10 mouse cellular contexts compared by ENCODE assay signal in the genomic region with DNA sequence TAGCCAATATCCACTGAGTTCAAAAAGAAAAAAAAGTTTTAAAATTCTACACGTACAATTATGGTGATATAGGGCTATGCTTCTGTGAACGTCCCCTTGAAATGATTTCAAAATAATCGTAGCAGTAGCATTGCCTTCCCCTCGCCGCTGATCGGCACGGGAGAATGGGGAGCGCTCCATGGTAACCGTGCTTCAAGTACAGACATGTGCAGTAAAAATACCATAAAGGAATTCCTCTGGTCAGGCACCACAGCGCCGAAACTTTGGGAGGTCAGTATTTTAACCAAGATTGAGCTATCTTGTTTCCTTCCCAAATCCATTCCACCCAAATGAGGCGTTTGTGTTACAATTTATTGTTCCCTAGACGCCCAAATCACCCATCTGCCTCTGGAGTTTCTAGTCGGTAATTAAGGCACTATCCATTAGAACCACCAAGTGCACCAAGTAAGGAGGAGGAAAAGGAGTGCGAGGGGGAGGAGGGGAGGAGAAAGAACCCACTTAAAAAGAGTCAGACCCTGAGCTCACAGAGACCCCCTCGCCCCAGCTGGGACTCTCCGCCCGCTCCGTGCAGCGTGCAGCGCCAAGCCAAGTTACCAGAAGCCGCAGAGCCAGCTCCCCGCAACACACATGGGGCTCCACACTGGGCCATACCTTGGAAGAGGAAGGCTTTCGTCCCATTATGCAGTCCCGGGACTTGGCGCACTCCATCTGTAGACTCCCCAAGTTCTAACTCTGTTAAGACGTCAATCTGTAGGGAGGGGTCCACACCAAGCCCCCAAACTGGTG. TPM values are rescaled to one million over a fixed set of nuclear protein-coding genes. Genes with fewer than 3 reads are reported as not detected.
DNase-seq lines count a peak whose midpoint lies in the region; ATAC-seq lines count a peak whose summit lies in the region.
"Had no signal": no experiment of that assay in that cellular context is flagged by ENCODE, and none has a peak within 500 bp of the region (broad histone marks: within the 10 kb centered on the region; RNA-seq: fewer than 3 reads in every experiment).

No protein-coding gene starts in this region.

- H3K4me2 ChIP-seq in kidney, embryonic 14.5 days (replicated peaks; ENCODE audit: low read depth, low read length), result peak overlapping the region; percentile 80
- H3K4me2 ChIP-seq in hindbrain, embryonic 13.5 days, result peak overlapping the region; percentile 78
- H3K4me2 ChIP-seq in neural tube, embryonic 11.5 days (ENCODE audit: low read depth), result peak overlapping the region; percentile 48

- H3K27me3 ChIP-seq in kidney, embryonic 14.5 days (ENCODE audit: control insufficient read depth, insufficient read depth, low read length), result peaks cover 30% of the 10 kb centered on the region
- H3K27me3 ChIP-seq in hindbrain, embryonic 13.5 days, result no peaks in the 10 kb centered on the region
- H3K27me3 ChIP-seq in neural tube, embryonic 11.5 days (ENCODE audit: control insufficient read depth, insufficient read depth, low read length), result 0 out of 2 replicates have a peak, but pooled peaks cover 3% of the 10 kb centered on the region

- no peak overlapping the region for H3K27ac ChIP-seq in kidney, embryonic 14.5 days (ENCODE audit: low read depth, low read length)
- H3K27ac ChIP-seq in hindbrain, embryonic 13.5 days, result peak overlapping the region; percentile 93
- peak overlapping the region; percentile 83; the same call in 1 of the 2 replicates for H3K27ac ChIP-seq in neural tube, embryonic 11.5 days (ENCODE audit: low read depth, low read length)

- no peaks in the 10 kb centered on the region for H3K36me3 ChIP-seq in kidney, embryonic 14.5 days (ENCODE audit: control insufficient read depth, insufficient read depth, low read length)
- no peaks in the 10 kb centered on the region for H3K36me3 ChIP-seq in hindbrain, embryonic 13.5 days
- no peaks in the 10 kb centered on the region for H3K36me3 ChIP-seq in neural tube, embryonic 11.5 days (ENCODE audit: control insufficient read depth, insufficient read depth, low read length)
- H3K36me3 ChIP-seq: G1E had no signal

- H3K4me1 ChIP-seq in kidney, embryonic 14.5 days (ENCODE audit: control insufficient read depth, insufficient read depth, low read length), result peaks cover 9% of the 10 kb centered on the region; the same call in 1 of the 2 replicates
- H3K4me1 ChIP-seq in hindbrain, embryonic 13.5 days (replicated peaks), result peaks cover 28% of the 10 kb centered on the region
- 0 out of 2 replicates have a peak, but pooled peaks cover 2% of the 10 kb centered on the region for H3K4me1 ChIP-seq in neural tube, embryonic 11.5 days (ENCODE audit: control insufficient read depth, insufficient read depth, low read length)

- no peak for DNase-seq in kidney, adult 18-20 months
- peak; percentile 35 to 50 for DNase-seq in cerebellum, postnatal 14 days
- DNase-seq in neural tube, embryonic 11.5 days (ENCODE audit: low spot score), result peak; percentile 61
- DNase-seq in urinary bladder, postnatal 4 days (ENCODE audit: low spot score in 2 of 2), result no peak
- no peak for DNase-seq in Muller cell, postnatal 12 days (ENCODE audit: inconsistent ontology term)

- H3K9ac ChIP-seq in kidney, embryonic 14.5 days (ENCODE audit: low read depth, low read length), result no peak overlapping the region
- H3K9ac ChIP-seq in hindbrain, embryonic 13.5 days, result peak overlapping the region; percentile 88
- H3K9ac ChIP-seq in neural tube, embryonic 11.5 days (ENCODE audit: low read length), result peak overlapping the region; percentile 87

- WGBS in kidney, embryonic 14.5 days, result 3% methylated on average over 27 of the region's 27 CpGs
- WGBS in hindbrain, embryonic 13.5 days, result 2% methylated on average over 27 of the region's 27 CpGs
- 1% methylated on average over 27 of the region's 27 CpGs for WGBS in neural tube, embryonic 11.5 days

- ATAC-seq in kidney, embryonic 14.5 days (ENCODE audit: low FRiP score, low TSS enrichment), result no peak; the same call in 1 of the 2 replicates
- ATAC-seq in hindbrain, embryonic 13.5 days (ENCODE audit: low FRiP score), result peak; percentile 15
- peak; percentile 56 for ATAC-seq in neural tube, embryonic 11.5 days (ENCODE audit: insufficient read depth, low FRiP score, low TSS enrichment)
- ATAC-seq in megakaryocyte-erythroid progenitor cell, adult 5-6 weeks (replicated peaks; ENCODE audit: low FRiP score, low TSS enrichment, poor library complexity, severe bottlenecking), result no peak

- H3K4me3 ChIP-seq in kidney, embryonic 14.5 days (ENCODE audit: low read length), result peak overlapping the region; percentile 49
- H3K4me3 ChIP-seq in hindbrain, embryonic 13.5 days, result peak overlapping the region; percentile 77
- peak overlapping the region; percentile 76 for H3K4me3 ChIP-seq in neural tube, embryonic 11.5 days (ENCODE audit: low read depth, low read length)

- no peaks in the 10 kb centered on the region for H3K9me3 ChIP-seq in kidney, embryonic 14.5 days (ENCODE audit: control insufficient read depth, low read length)
- no peaks in the 10 kb centered on the region for H3K9me3 ChIP-seq in hindbrain, embryonic 13.5 days
- no peaks in the 10 kb centered on the region for H3K9me3 ChIP-seq in neural tube, embryonic 11.5 days (ENCODE audit: control insufficient read depth, low read length)

RNA-seq across cellular contexts. Expression of a gene that starts 1.5 kb away (rescaled TPM):
- polyA plus RNA-seq in kidney, embryonic 14.5 days (2014; fragmentation: Nextera tagmentation; extraction: Ambion mirVana), result 4.7 and 11.2 TPM in 2 replicates
- 171 and 185 TPM in 2 replicates for polyA plus RNA-seq in hindbrain, embryonic 13.5 days (2015; fragmentation: Nextera tagmentation; extraction: Ambion mirVana)
- 133 and 155 TPM in 2 replicates for polyA plus RNA-seq in neural tube, embryonic 11.5 days (2014; fragmentation: Nextera tagmentation; extraction: Ambion mirVana)
- not detected in 2 replicates for total RNA-seq in megakaryocyte-erythroid progenitor cell, adult 5-6 weeks (2014; fragmentation: Nextera tagmentation)
- total RNA-seq in megakaryocyte-erythroid progenitor cell, adult 5-6 weeks (2017), result not detected in 2 replicates
- total RNA-seq: neutrophil, adult 5-6 weeks had no signal
- polyA plus RNA-seq: G1E had no signal

Comparison
In these comparisons a context has a peak if more than half of its experiments do, and no peak if none do; other contexts are left out.
1. ATAC-seq: peak in hindbrain, embryonic 13.5 days (single experiment) and neural tube, embryonic 11.5 days (single experiment); none in kidney, embryonic 14.5 days (single experiment) and megakaryocyte-erythroid progenitor cell, adult 5-6 weeks (single experiment).
2. DNase-seq: peak in cerebellum, postnatal 14 days (2 of 2) and neural tube, embryonic 11.5 days (single experiment); none in kidney, adult 18-20 months (single experiment), urinary bladder, postnatal 4 days (0 of 2) and Muller cell, postnatal 12 days (single experiment).
3. RNA of a gene that starts 1.5 kb away (polyA plus RNA-seq): 171 to 185 TPM in hindbrain, embryonic 13.5 days and 133 to 155 TPM in neural tube, embryonic 11.5 days; 4.7 to 11.2 TPM in kidney, embryonic 14.5 days; every median in the first group is over 10 times any median in the second.
4. Peak in every context shown above with its lines, with median percentiles within 50 percentile points of each other: H3K4me2 ChIP-seq and H3K4me3 ChIP-seq.